Mouse (Mus musculus) midbrain, embryonic 16.5 days (tissue): ENCODE data around the gene Trpm8. TPM values are rescaled to one million over a fixed set of nuclear protein-coding genes. Genes with fewer than 3 reads are reported as not detected.

Experiments
- ATAC-seq: fragments of 200-750 bp; cut with Nextera tagmentation; 2 replicates; pipeline ENCODE4 v1.8.0; 2017; ENCODE audit warnings: moderate TSS enrichment
- H3K27ac ChIP-seq: fragments of 300-500 bp; sonication (generic); 2 replicates; pipeline ENCODE4 v1.5.1; 2014; ENCODE audit warnings: mild to moderate bottlenecking, low read length, mixed read lengths
- H3K27me3 ChIP-seq: fragments of 300-500 bp; sonication (generic); 2 replicates; pipeline ENCODE4 v1.6.1; 2014; ENCODE audit warnings: low read depth, low read length, mixed read lengths; ENCODE audit not compliant: control insufficient read depth, insufficient read depth
- H3K36me3 ChIP-seq: fragments of 300-500 bp; sonication (generic); 2 replicates; pipeline ENCODE4 v1.6.1; 2014; ENCODE audit warnings: mild to moderate bottlenecking, low read length, moderate library complexity, mixed read lengths; ENCODE audit not compliant: control insufficient read depth, insufficient read depth
- H3K4me1 ChIP-seq: fragments of 300-500 bp; sonication (generic); 2 replicates; pipeline ENCODE4 v1.6.1; 2014; ENCODE audit warnings: mild to moderate bottlenecking, low read length, mixed read lengths; ENCODE audit not compliant: control insufficient read depth, insufficient read depth
- H3K4me2 ChIP-seq: fragments of 300-500 bp; sonication (generic); 2 replicates; pipeline ENCODE4 v1.6.1; 2014; ENCODE audit warnings: mild to moderate bottlenecking, low read length, mixed read lengths
- H3K4me3 ChIP-seq: fragments of 300-500 bp; sonication (generic); 2 replicates; pipeline ENCODE4 v1.5.1; 2014; ENCODE audit warnings: low read depth, mild to moderate bottlenecking, low read length, moderate library complexity, mixed read lengths
- H3K9ac ChIP-seq: fragments of 300-500 bp; sonication (generic); 2 replicates; pipeline ENCODE4 v1.6.1; 2014; ENCODE audit warnings: low read depth, low read length, mixed read lengths
- H3K9me3 ChIP-seq: fragments of 300-500 bp; sonication (generic); replicated peaks from 2 replicates; pipeline ENCODE4 v1.6.1; 2014; ENCODE audit warnings: mild to moderate bottlenecking, low read length, mixed read lengths; ENCODE audit not compliant: control insufficient read depth, poor library complexity, severe bottlenecking
- WGBS: fragments of 180-500 bp; shearing (Covaris S2); extraction: QIAGEN DNeasy Blood & Tissue Kit; methylation state at CpG from one replicate; pipeline ENCODE4 v1.1.7; 2014; 5-methylcytosine and 5-hydroxymethylcytosine counted together
- polyA plus RNA-seq: library from polyadenylated mRNA; unstranded; fragments of >200 nt; fragmentation: Nextera tagmentation; extraction: Ambion mirVana; gene quantifications from 2 replicates; pipeline ENCODE4 v1.2.1, GENCODE M21; 2015

Gene Trpm8
- polyA plus RNA-seq, 1 experiment from 2014 or later = 0.11 TPM

DNA sequence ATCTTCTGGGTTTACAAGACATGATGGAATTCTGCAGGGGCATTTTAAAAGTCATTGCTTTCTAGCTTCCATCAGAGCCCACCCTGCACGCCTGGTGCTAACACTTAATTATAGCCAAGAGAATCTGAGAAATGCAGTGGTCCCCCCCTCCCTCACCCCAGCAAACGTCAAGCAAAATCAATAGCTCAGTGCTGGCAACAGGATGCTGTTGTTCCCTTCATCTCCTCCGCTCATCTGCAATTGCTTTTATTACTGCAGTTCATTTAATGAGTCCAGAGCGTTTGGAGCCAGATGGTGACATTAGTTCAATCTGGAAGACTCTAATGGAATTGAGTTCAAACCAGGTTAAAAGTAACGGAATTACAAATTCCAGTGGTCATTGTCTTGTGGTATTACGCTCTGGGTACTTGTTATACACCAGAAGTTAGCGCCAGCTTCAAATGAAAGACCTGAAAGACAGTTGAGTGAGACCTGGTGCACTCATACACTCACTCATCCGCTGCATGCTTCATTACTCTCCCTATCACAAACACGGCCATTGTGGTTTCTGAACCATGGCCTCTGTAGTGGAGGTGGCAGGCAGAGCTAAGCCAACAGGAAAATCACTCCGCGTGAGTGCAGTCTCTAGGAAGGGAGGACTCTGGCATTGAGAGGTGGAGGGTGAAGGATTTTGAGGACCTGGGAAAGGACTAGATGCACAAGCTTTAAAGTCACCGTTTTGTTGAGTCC is 128.8 kb downstream of the Trpm8 start:
- H3K27ac ChIP-seq = peak overlapping the region; percentile 47
- no peak for ATAC-seq
- no peak overlapping the region for H3K4me2 ChIP-seq

GRCm38 (mm10) chr1:88406807-88407198 is 129.3 kb downstream of the Trpm8 start, which contains the start of gene Spp2:
Gene Spp2, plus strand, starts transcription at chr1:88406961.
- no peak within 1 kb of the TSS for H3K9ac ChIP-seq
- WGBS = 79% methylated on average over 5 of the region's 5 CpGs
- H3K27ac ChIP-seq = peak within 1 kb of the TSS; percentile 47
- ATAC-seq = no peak
- H3K27me3 ChIP-seq = no peaks in the 10 kb centered on the region
- peaks cover 7% of the 10 kb centered on the region for H3K4me1 ChIP-seq
- H3K36me3 ChIP-seq = no peaks in the 10 kb centered on the region
- no peak within 1 kb of the TSS for H3K4me3 ChIP-seq
- no peak within 1 kb of the TSS for H3K4me2 ChIP-seq
- no peaks in the 10 kb centered on the region for H3K9me3 ChIP-seq

More for the DNA sequence above, 128.8 kb downstream of the Trpm8 start:
- WGBS = 51% methylated on average over 12 of the region's 12 CpGs
- Histone ChIP-seq H3K4me1 (peaks cover 5% of the 10 kb centered on the region), H3K27me3 (no peaks in the 10 kb centered on the region), H3K9me3 (no peaks in the 10 kb centered on the region), H3K4me3 (no peak overlapping the region), H3K9ac (no peak overlapping the region), H3K36me3 (no peaks in the 10 kb centered on the region)

DNA sequence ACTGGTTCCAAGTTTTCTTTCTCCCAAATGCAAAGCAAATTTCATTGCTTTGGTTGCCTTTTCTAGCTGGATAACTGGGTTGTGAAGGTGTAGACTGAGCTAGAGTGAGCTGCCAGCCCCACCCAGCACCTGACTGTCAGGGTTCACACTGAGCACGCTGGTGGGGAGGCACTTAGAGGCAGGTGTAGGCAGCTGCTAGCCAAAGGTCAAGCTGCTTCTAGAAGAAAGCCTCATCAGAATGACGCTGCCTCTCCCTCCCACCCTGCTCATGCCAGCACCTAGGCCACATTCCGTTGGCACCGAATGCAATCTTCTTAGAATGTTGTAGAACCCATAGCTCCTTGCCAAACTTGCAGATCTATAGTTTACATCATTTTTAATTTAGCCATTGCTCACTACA is 130.9 kb downstream of the Trpm8 start:
- Histone ChIP-seq H3K27ac (no peak overlapping the region), H3K36me3 (no peaks in the 10 kb centered on the region), H3K4me3 (no peak overlapping the region), H3K9ac (no peak overlapping the region), H3K9me3 (no peaks in the 10 kb centered on the region), H3K27me3 (no peaks in the 10 kb centered on the region), H3K4me2 (no peak overlapping the region), H3K4me1 (peaks cover 12% of the 10 kb centered on the region)
- WGBS = 91% methylated on average over 4 of the region's 4 CpGs
- no peak for ATAC-seq

DNA sequence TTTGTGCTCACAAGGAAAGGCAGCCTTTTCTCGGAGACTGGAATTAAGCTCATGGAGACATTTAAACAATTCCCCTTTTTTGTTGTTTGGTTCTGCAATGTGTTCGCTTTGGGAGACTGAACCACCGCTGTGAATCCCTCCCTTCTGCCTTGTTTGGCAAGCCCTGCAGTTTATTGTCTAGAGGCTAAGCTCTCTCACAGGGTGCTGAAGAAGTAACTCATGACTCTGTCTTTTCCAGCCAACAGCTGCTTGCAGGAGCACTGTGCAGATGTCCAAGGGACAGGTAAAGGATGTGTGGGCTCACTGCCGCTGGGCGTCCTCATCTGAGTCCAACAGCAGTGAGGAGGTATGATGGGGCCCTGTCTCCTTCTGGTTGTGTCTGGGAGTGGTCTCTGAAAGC is 134.6 kb downstream of the Trpm8 start:
- H3K36me3 ChIP-seq = no peaks in the 10 kb centered on the region
- no peaks in the 10 kb centered on the region for H3K9me3 ChIP-seq
- no peak overlapping the region for H3K4me2 ChIP-seq
- H3K4me3 ChIP-seq = no peak overlapping the region
- H3K27me3 ChIP-seq = no peaks in the 10 kb centered on the region
- ATAC-seq = peak; percentile 54
- WGBS = 16% methylated on average over 5 of the region's 5 CpGs
- no peak overlapping the region for H3K9ac ChIP-seq
- peaks cover 8% of the 10 kb centered on the region for H3K4me1 ChIP-seq
- H3K27ac ChIP-seq = peak overlapping the region; percentile 31

GRCm38 (mm10) chr1:88418943-88419342 is 141.5 kb downstream of the Trpm8 start:
- Histone ChIP-seq H3K9ac (no peak overlapping the region), H3K9me3 (no peaks in the 10 kb centered on the region), H3K36me3 (no peaks in the 10 kb centered on the region), H3K4me1 (no peaks in the 10 kb centered on the region), H3K4me2 (no peak overlapping the region), H3K4me3 (no peak overlapping the region), H3K27me3 (no peaks in the 10 kb centered on the region), H3K27ac (no peak overlapping the region)
- ATAC-seq = no peak
- WGBS = 90% methylated on average over 2 of the region's 2 CpGs

GRCm38 (mm10) chr1:88422045-88422444 is 144.6 kb downstream of the Trpm8 start:
- Histone ChIP-seq H3K36me3 (no peaks in the 10 kb centered on the region), H3K9ac (no peak overlapping the region), H3K4me3 (no peak overlapping the region), H3K4me1 (peaks cover 4% of the 10 kb centered on the region), H3K27me3 (no peaks in the 10 kb centered on the region), H3K9me3 (no peaks in the 10 kb centered on the region), H3K4me2 (no peak overlapping the region), H3K27ac (no peak overlapping the region)
- ATAC-seq = no peak
- 88% methylated on average over 10 of the region's 10 CpGs for WGBS

- 71% methylated on average over 7 of the region's 7 CpGs for WGBS
- H3K4me2 ChIP-seq = no peak overlapping the region
- H3K9me3 ChIP-seq = no peaks in the 10 kb centered on the region
- no peak overlapping the region for H3K27ac ChIP-seq
- H3K9ac ChIP-seq = no peak overlapping the region
- no peaks in the 10 kb centered on the region for H3K27me3 ChIP-seq
- ATAC-seq = no peak
- H3K36me3 ChIP-seq = no peaks in the 10 kb centered on the region
- no peak overlapping the region for H3K4me3 ChIP-seq
- H3K4me1 ChIP-seq = peaks cover 4% of the 10 kb centered on the region
Measured at GRCm38 (mm10) chr1:88422846-88423395, 145.5 kb downstream of the Trpm8 start.

DNA sequence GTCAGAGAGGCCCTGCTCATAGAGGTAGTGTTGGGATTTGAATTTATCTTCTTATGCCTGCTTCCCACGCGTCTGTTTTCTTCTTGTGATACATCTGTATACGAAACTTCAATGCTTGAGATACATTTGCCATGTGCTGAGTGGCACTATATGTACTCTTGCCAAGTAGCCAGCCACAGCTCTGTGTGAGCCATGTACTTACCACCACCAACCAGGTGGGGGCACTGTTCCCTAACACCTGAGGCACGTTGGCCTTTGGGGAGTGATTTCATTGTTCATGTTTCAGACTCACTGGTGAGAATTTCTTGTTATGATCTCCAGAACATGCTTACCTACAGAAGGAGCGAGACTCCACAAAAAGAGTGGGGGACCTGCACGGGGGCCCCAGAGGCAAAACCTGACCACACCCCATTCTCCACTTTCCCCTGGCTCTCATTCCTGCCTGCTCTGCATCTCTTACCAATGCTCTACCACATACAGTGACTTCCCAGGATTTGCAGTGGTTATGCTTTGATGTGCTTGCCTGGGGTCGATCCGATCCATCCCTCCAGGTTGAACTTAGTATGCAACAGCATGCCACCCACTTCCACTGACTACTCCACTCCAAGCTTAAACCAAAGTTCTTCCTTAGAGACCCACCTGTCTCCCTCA is 147.3 kb downstream of the Trpm8 start:
- peak; percentile 76; the same call in 1 of the 2 replicates for ATAC-seq
- Histone ChIP-seq H3K27me3 (no peaks in the 10 kb centered on the region), H3K9me3 (no peaks in the 10 kb centered on the region), H3K4me1 (peaks cover 7% of the 10 kb centered on the region), H3K9ac (no peak overlapping the region), H3K27ac (no peak overlapping the region), H3K4me2 (no peak overlapping the region), H3K36me3 (no peaks in the 10 kb centered on the region), H3K4me3 (no peak overlapping the region)
- WGBS = 19% methylated on average over 8 of the region's 8 CpGs
